Mouse (Mus musculus): Measurements from ENCODE around the gene Klc2. TPM values are rescaled to one million over a fixed set of nuclear protein-coding genes. Genes with fewer than 3 reads are reported as not detected.
"Not testable (repeated sequence)": the region's sequence is repeated elsewhere in the genome, so short reads cannot be mapped to it uniquely, and the experiment has no call there.

Klc2 gene
- polyA plus RNA-seq (2012; rRNA removed), result 234 and 242 TPM in 2 replicates

DNA sequence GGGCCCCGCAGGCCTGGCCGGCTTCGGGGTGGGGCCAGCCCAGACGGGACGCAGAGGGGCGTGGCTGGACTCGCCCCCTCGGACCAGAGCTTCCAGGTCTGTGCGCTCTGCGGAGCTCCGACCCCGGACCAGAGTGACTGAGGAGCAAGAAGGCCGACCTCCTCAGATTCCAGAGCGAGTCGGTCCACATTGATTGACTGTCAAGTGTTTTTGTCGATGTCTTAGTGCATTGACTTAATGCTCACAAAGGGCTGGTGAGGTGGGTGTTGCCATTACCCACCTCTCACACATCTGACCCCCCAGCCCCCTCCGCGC lies at the start of gene Klc2:
Gene Klc2, minus strand, starts transcription at position 177 of the 315 bp plus-strand sequence.
- Histone ChIP-seq H3K4me3 (ENCODE audit: insufficient read depth, low read length) (peak within 1 kb of the TSS; percentile 77), H3K4me1 (ENCODE audit: control insufficient read depth, insufficient read depth, low read length) (peaks cover 5% of the 10 kb centered on the region; the same call in 1 of the 2 replicates), H3K27ac (ENCODE audit: insufficient read depth, low read length) (peak within 1 kb of the TSS; percentile 87)
- no peak for TF ChIP-seq CTCF (IDR thresholded peaks at IDR 0.05; ENCODE audit: extremely low read depth, insufficient read depth, low read length)
- no peak; the same call in 1 of the 2 replicates for TF ChIP-seq POLR2A (IDR thresholded peaks at IDR 0.05; ENCODE audit: extremely low read depth, insufficient read depth, low read length)

GRCm38 (mm10) chr19:5167477-5167876 lies 49.1 kb upstream of the Klc2 start:
- Histone ChIP-seq H3K27ac (ENCODE audit: insufficient read depth, low read length) (no peak overlapping the region), H3K4me3 (ENCODE audit: insufficient read depth, low read length) (no peak overlapping the region), H3K4me1 (ENCODE audit: control insufficient read depth, insufficient read depth, low read length) (no peaks in the 10 kb centered on the region)
- TF ChIP-seq CTCF (IDR thresholded peaks at IDR 0.05; ENCODE audit: extremely low read depth, insufficient read depth, low read length) (no peak), POLR2A (IDR thresholded peaks at IDR 0.05; ENCODE audit: extremely low read depth, insufficient read depth, low read length) (no peak)

GRCm38 (mm10) chr19:5164380-5164779 lies 46.0 kb upstream of the Klc2 start:
- TF ChIP-seq CTCF (IDR thresholded peaks at IDR 0.05; ENCODE audit: extremely low read depth, insufficient read depth, low read length) (peak; percentile 33), POLR2A (IDR thresholded peaks at IDR 0.05; ENCODE audit: extremely low read depth, insufficient read depth, low read length) (no peak)
- H3K27ac ChIP-seq (ENCODE audit: insufficient read depth, low read length), result no peak overlapping the region
- H3K4me3 ChIP-seq (ENCODE audit: insufficient read depth, low read length), result no peak overlapping the region
- H3K4me1 ChIP-seq (ENCODE audit: control insufficient read depth, insufficient read depth, low read length), result no peaks in the 10 kb centered on the region

DNA sequence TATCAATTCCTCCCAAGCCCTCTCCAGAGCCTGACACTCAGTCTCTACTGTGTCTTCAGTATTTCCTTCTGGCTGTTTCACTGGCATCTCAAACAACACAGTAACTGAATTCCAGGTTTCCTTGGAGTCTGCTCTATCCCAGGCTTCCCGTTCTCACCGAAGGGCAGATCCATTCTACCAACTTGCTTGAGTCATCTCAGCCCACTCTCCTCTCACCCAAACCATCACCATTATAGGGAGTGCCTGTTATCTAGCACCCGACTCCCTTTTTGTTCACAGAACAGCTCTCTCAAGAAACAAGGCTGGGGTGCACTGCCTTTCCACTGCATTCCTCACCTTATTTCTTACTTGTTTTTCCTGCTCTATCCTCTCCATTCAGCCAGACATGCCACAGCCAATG lies 43.6 kb upstream of the Klc2 start:
- no peaks in the 10 kb centered on the region for H3K4me1 ChIP-seq (ENCODE audit: control insufficient read depth, insufficient read depth, low read length)
- H3K4me3 ChIP-seq (ENCODE audit: insufficient read depth, low read length), result no peak overlapping the region
- H3K27ac ChIP-seq (ENCODE audit: insufficient read depth, low read length), result no peak overlapping the region
- no peak for TF ChIP-seq POLR2A (IDR thresholded peaks at IDR 0.05; ENCODE audit: extremely low read depth, insufficient read depth, low read length)
- no peak for TF ChIP-seq CTCF (IDR thresholded peaks at IDR 0.05; ENCODE audit: extremely low read depth, insufficient read depth, low read length)

GRCm38 (mm10) chr19:5152261-5152660 lies 33.9 kb upstream of the Klc2 start:
- Histone ChIP-seq H3K4me3 (ENCODE audit: insufficient read depth, low read length) (no peak overlapping the region), H3K27ac (ENCODE audit: insufficient read depth, low read length) (0 out of 2 replicates have a peak overlapping the region, but pooled peaks have one; percentile 4), H3K4me1 (ENCODE audit: control insufficient read depth, insufficient read depth, low read length) (peaks cover 6% of the 10 kb centered on the region)
- TF ChIP-seq POLR2A (IDR thresholded peaks at IDR 0.05; ENCODE audit: extremely low read depth, insufficient read depth, low read length) (no peak), CTCF (IDR thresholded peaks at IDR 0.05; ENCODE audit: extremely low read depth, insufficient read depth, low read length) (no peak)

- TF ChIP-seq POLR2A (IDR thresholded peaks at IDR 0.05; ENCODE audit: extremely low read depth, insufficient read depth, low read length), result no peak
- no peak for TF ChIP-seq CTCF (IDR thresholded peaks at IDR 0.05; ENCODE audit: extremely low read depth, insufficient read depth, low read length)
- H3K4me3 ChIP-seq (ENCODE audit: insufficient read depth, low read length), result no peak overlapping the region
- 0 out of 2 replicates have a peak overlapping the region, but pooled peaks have one; percentile 4 for H3K27ac ChIP-seq (ENCODE audit: insufficient read depth, low read length)
- H3K4me1 ChIP-seq (ENCODE audit: control insufficient read depth, insufficient read depth, low read length), result peaks cover 6% of the 10 kb centered on the region
Measured at GRCm38 (mm10) chr19:5151741-5152140, 33.4 kb upstream of the Klc2 start.

- H3K27ac ChIP-seq (ENCODE audit: insufficient read depth, low read length), result peak overlapping the region; percentile 49
Measured at GRCm38 (mm10) chr19:5151331-5151730, 33.0 kb upstream of the Klc2 start.

DNA sequence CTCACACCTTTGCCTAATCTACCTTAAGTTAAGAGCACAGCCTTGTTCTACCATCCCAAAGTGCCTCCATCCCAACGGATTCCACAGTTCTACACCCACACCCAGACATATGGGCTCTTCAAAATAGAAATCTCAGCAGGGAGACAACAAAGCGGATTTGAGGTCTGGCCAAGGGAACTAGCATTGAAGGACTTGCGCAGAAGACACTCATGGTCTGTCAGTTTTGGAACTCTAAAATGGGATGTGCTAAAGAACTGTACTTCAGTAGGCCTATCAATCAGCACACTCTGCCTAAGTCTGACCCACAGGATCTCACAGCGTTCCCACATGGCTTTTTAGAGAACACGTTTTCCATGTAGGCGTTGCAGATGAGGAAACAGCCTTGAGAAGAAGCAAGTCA lies 32.0 kb upstream of the Klc2 start:
- TF ChIP-seq POLR2A (IDR thresholded peaks at IDR 0.05; ENCODE audit: extremely low read depth, insufficient read depth, low read length) (no peak), CTCF (IDR thresholded peaks at IDR 0.05; ENCODE audit: extremely low read depth, insufficient read depth, low read length) (no peak)
- H3K27ac ChIP-seq (ENCODE audit: insufficient read depth, low read length), result peak overlapping the region; percentile 49; the same call in 1 of the 2 replicates
- peaks cover 6% of the 10 kb centered on the region for H3K4me1 ChIP-seq (ENCODE audit: control insufficient read depth, insufficient read depth, low read length)
- H3K4me3 ChIP-seq (ENCODE audit: insufficient read depth, low read length), result no peak overlapping the region

More at GRCm38 (mm10) chr19:5151331-5151730, 33.0 kb upstream of the Klc2 start:
- H3K4me1 ChIP-seq (ENCODE audit: control insufficient read depth, insufficient read depth, low read length), result peaks cover 6% of the 10 kb centered on the region
- H3K4me3 ChIP-seq (ENCODE audit: insufficient read depth, low read length), result no peak overlapping the region
- TF ChIP-seq CTCF (IDR thresholded peaks at IDR 0.05; ENCODE audit: extremely low read depth, insufficient read depth, low read length) (peak; percentile 65), POLR2A (IDR thresholded peaks at IDR 0.05; ENCODE audit: extremely low read depth, insufficient read depth, low read length) (no peak)

GRCm38 (mm10) chr19:5149041-5149440 lies 30.7 kb upstream of the Klc2 start:
- not testable (repeated sequence) for H3K4me1 ChIP-seq (ENCODE audit: control insufficient read depth, insufficient read depth, low read length)

GRCm38 (mm10) chr19:5139640-5140039 lies 21.3 kb upstream of the Klc2 start:
- no peak overlapping the region for H3K27ac ChIP-seq (ENCODE audit: insufficient read depth, low read length)

More at GRCm38 (mm10) chr19:5149041-5149440, 30.7 kb upstream of the Klc2 start:
- not testable (repeated sequence) for H3K4me3 ChIP-seq (ENCODE audit: insufficient read depth, low read length); H3K27ac ChIP-seq (ENCODE audit: insufficient read depth, low read length)

More at GRCm38 (mm10) chr19:5139640-5140039, 21.3 kb upstream of the Klc2 start:
- Histone ChIP-seq H3K4me3 (ENCODE audit: insufficient read depth, low read length) (no peak overlapping the region), H3K4me1 (ENCODE audit: control insufficient read depth, insufficient read depth, low read length) (no peaks in the 10 kb centered on the region; the same call in 1 of the 2 replicates)
- TF ChIP-seq CTCF (IDR thresholded peaks at IDR 0.05; ENCODE audit: extremely low read depth, insufficient read depth, low read length), result peak; percentile 32; the same call in 1 of the 2 replicates
- TF ChIP-seq POLR2A (IDR thresholded peaks at IDR 0.05; ENCODE audit: extremely low read depth, insufficient read depth, low read length), result no peak

Data from cortical plate, adult 2 months (tissue).